Mouse (Mus musculus) thymus, adult 2 months (tissue): ENCODE measurements around the gene Hspb6. TPM values are rescaled to one million over a fixed set of nuclear protein-coding genes. Genes with fewer than 3 reads are reported as not detected.

Source experiments
- DNase-seq: peaks from one replicate; pipeline ENCODE4 v3.0.0; 2021
- H3K27ac ChIP-seq: fragments of 200-500 bp; 2 replicates; pipeline ENCODE4 v1.5.1; 2012; ENCODE audit warnings: low read length, control low read depth; ENCODE audit not compliant: control insufficient read depth, insufficient read depth
- H3K27me3 ChIP-seq: fragments of 200-500 bp; 2 replicates; pipeline ENCODE4 v1.6.1; 2012; ENCODE audit warnings: mild to moderate bottlenecking, low read length, moderate library complexity, mixed read lengths; ENCODE audit not compliant: control insufficient read depth, insufficient read depth
- H3K36me3 ChIP-seq: fragments of 200-500 bp; 2 replicates; pipeline ENCODE4 v1.6.1; 2012; ENCODE audit warnings: mild to moderate bottlenecking, low read length, moderate library complexity; ENCODE audit not compliant: control insufficient read depth, insufficient read depth
- H3K4me1 ChIP-seq: fragments of 200-500 bp; replicated peaks from 2 replicates; pipeline ENCODE4 v1.6.1; 2012; ENCODE audit warnings: low read length; ENCODE audit not compliant: control insufficient read depth, insufficient read depth
- H3K4me3 ChIP-seq: fragments of 200-500 bp; 2 replicates; pipeline ENCODE4 v1.5.1; 2012; ENCODE audit warnings: mild to moderate bottlenecking, low read length, control low read depth, moderate library complexity; ENCODE audit not compliant: control insufficient read depth, insufficient read depth
- CTCF ChIP-seq: fragments of 200-500 bp; IDR thresholded peaks from 2 replicates; pipeline ENCODE4 v1.5.1; 2012; ENCODE audit warnings: mild to moderate bottlenecking, control low read depth, low read length, moderate library complexity, borderline replicate concordance; ENCODE audit not compliant: control insufficient read depth, poor library complexity, insufficient read depth; ENCODE audit errors: extremely low read depth
- POLR2A ChIP-seq: fragments of 200-500 bp; IDR thresholded peaks from 2 replicates; pipeline ENCODE4 v1.6.1; 2012; ENCODE audit warnings: mild to moderate bottlenecking, low read length, control low read depth, moderate library complexity; ENCODE audit not compliant: control insufficient read depth, poor library complexity, insufficient read depth; ENCODE audit errors: extremely low read depth
- WGBS: fragments of 180-500 bp; shearing (Covaris S2); methylation state at CpG from one replicate; pipeline ENCODE4 v1.1.7; 2018; 5-methylcytosine and 5-hydroxymethylcytosine counted together
- polyA plus RNA-seq: library from polyadenylated mRNA; depleted of rRNA; stranded (reverse); fragments of >200 nt; gene quantifications from 2 replicates; pipeline ENCODE4 v1.2.3, GENCODE M21; 2012

The Hspb6 gene
- polyA plus RNA-seq, 1 experiment, result 89.6 TPM

- TF ChIP-seq POLR2A (no peak), CTCF (no peak)
- H3K4me3 ChIP-seq, result no peak overlapping the region
- H3K27me3 ChIP-seq, result no peaks in the 10 kb centered on the region
- peaks cover 10% of the 10 kb centered on the region for H3K4me1 ChIP-seq
- no peaks in the 10 kb centered on the region for H3K36me3 ChIP-seq
- 95% methylated on average over 4 of the region's 4 CpGs for WGBS
- no peak for DNase-seq
- no peak overlapping the region for H3K27ac ChIP-seq
These were observed 39.6 kb downstream of the Hspb6 start for GRCm38 (mm10) chr7:30591605-30591951.

- Histone ChIP-seq H3K4me3 (no peak overlapping the region), H3K27me3 (no peaks in the 10 kb centered on the region), H3K4me1 (0 out of 2 replicates have a peak, but pooled peaks cover 4% of the 10 kb centered on the region), H3K27ac (no peak overlapping the region), H3K36me3 (no peaks in the 10 kb centered on the region)
- no peak for DNase-seq
- 66% methylated on average over 5 of the region's 5 CpGs for WGBS
- no peak for TF ChIP-seq POLR2A
- no peak for TF ChIP-seq CTCF
These were observed 40.9 kb downstream of the Hspb6 start for GRCm38 (mm10) chr7:30592772-30593423.

GRCm38 (mm10) chr7:30593579-30594509 is 41.9 kb downstream of the Hspb6 start:
- Histone ChIP-seq H3K36me3 (no peaks in the 10 kb centered on the region), H3K4me1 (0 out of 2 replicates have a peak, but pooled peaks cover 4% of the 10 kb centered on the region), H3K27me3 (no peaks in the 10 kb centered on the region), H3K4me3 (no peak overlapping the region), H3K27ac (no peak overlapping the region)
- 85% methylated on average over 10 of the region's 10 CpGs for WGBS
- TF ChIP-seq POLR2A, result no peak
- no peak for DNase-seq

GRCm38 (mm10) chr7:30594510-30595024 is 42.6 kb downstream of the Hspb6 start:
- WGBS, result 55% methylated on average over 4 of the region's 4 CpGs
- no peak for TF ChIP-seq CTCF
- no peak for TF ChIP-seq POLR2A
- Histone ChIP-seq H3K4me1 (0 out of 2 replicates have a peak, but pooled peaks cover 3% of the 10 kb centered on the region), H3K27ac (no peak overlapping the region), H3K4me3 (no peak overlapping the region), H3K27me3 (no peaks in the 10 kb centered on the region), H3K36me3 (no peaks in the 10 kb centered on the region)
- DNase-seq, result no peak

GRCm38 (mm10) chr7:30596093-30596492 is 44.1 kb downstream of the Hspb6 start:
- DNase-seq, result no peak
- Histone ChIP-seq H3K4me1 (no peaks in the 10 kb centered on the region), H3K27me3 (no peaks in the 10 kb centered on the region), H3K36me3 (no peaks in the 10 kb centered on the region), H3K27ac (no peak overlapping the region), H3K4me3 (no peak overlapping the region)
- TF ChIP-seq POLR2A (no peak), CTCF (no peak)
- WGBS, result 81% methylated on average over 5 of the region's 5 CpGs

- 88% methylated on average over 5 of the region's 5 CpGs for WGBS
- no peak for TF ChIP-seq POLR2A
- TF ChIP-seq CTCF, result no peak
These were observed 44.8 kb downstream of the Hspb6 start for GRCm38 (mm10) chr7:30596811-30597210.

More at GRCm38 (mm10) chr7:30596811-30597210, 44.8 kb downstream of the Hspb6 start:
- no peak overlapping the region for H3K27ac ChIP-seq
- no peaks in the 10 kb centered on the region for H3K27me3 ChIP-seq
- DNase-seq, result no peak
- no peaks in the 10 kb centered on the region for H3K36me3 ChIP-seq
- H3K4me1 ChIP-seq, result no peaks in the 10 kb centered on the region
- H3K4me3 ChIP-seq, result no peak overlapping the region
